Mouse (Mus musculus): ENCODE data around the gene Catip. TPM values are rescaled to one million over a fixed set of nuclear protein-coding genes. Genes with fewer than 3 reads are reported as not detected.
"Not testable (repeated sequence)": the region's sequence is repeated elsewhere in the genome, so short reads cannot be mapped to it uniquely, and the experiment has no call there.

Catip gene
- 0.33 and 0.38 TPM in 2 replicates for polyA plus RNA-seq (2015; fragmentation: Nextera tagmentation; extraction: Ambion mirVana)

DNA sequence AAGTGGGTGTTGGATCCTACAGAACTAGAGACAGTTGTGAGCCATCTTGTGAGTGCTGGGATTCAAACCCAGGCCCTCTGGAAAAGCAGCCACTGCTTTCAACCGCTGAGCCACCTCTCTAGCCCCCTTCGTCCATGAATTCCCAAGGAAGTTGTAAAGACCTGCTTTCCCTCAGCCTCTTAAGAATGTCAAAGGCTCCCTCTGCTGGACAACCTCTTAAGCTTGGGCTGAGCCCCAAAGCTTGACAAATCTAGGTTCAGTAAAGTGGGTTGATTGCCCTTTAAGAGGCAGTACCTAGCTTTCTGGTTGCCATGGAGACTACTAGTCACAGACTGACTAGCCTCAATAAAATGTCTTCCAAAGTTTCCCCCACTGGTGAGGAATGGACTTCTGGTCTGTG lies at the start of gene Catip:
Gene Catip, plus strand, starts transcription at position 297 of the 400 bp plus-strand sequence.
- WGBS, result 5% methylated on average over 2 of the region's 2 CpGs
- peaks cover 8% of the 10 kb centered on the region; the same call in 1 of the 2 replicates for H3K4me1 ChIP-seq
- ATAC-seq (ENCODE audit: extremely low read depth, insufficient number of reproducible peaks, low FRiP score, low TSS enrichment), result no peak
- H3K4me3 ChIP-seq, result no peak within 1 kb of the TSS
- 0 out of 2 replicates have a peak, but pooled peaks cover 4% of the 10 kb centered on the region for H3K27me3 ChIP-seq (replicated peaks)
- no peak within 1 kb of the TSS for H3K27ac ChIP-seq (replicated peaks)
- H3K36me3 ChIP-seq, result no peaks in the 10 kb centered on the region
- H3K9ac ChIP-seq, result peak within 1 kb of the TSS; percentile 29; the same call in 1 of the 2 replicates
- no peaks in the 10 kb centered on the region for H3K9me3 ChIP-seq
- H3K4me2 ChIP-seq, result no peak within 1 kb of the TSS

DNA sequence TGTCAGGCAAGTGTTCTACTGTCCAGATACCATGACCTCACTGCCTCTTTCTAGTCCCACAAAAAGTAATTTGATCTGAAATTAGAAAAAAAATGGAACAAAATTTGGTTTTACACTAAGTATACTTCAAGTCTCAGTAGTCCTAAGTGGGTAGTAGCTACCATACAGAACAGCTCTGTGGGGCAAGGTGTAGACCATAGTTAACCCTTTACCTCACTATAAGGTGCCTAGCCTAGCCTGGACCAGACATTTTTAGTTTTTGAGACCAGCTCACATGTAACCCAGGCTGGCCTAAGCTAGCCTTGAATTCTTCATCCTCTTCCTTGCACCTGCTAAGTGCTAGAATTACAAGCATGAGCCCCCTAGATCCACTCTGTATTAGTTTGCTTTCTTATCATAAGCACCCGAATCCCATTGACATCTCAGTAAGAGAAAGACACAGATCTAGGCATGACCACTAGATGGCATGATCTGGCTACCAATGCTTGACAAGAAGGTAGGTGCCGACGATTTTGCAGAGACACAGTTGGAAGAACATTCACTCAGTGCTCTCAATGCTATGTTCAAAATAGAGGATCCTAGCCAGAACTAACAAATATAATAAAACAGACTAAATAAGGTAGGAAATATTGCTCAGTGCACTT lies 48.7 kb upstream of the Catip start:
- H3K4me2 ChIP-seq, result no peak overlapping the region
- 0 out of 2 replicates have a peak overlapping the region, but pooled peaks have one; percentile 58 for H3K9ac ChIP-seq
- no peak overlapping the region for H3K4me3 ChIP-seq
- H3K4me1 ChIP-seq, result peaks cover 40% of the 10 kb centered on the region
- ATAC-seq (ENCODE audit: extremely low read depth, insufficient number of reproducible peaks, low FRiP score, low TSS enrichment), result no peak
- H3K27me3 ChIP-seq (replicated peaks), result no peaks in the 10 kb centered on the region
- no peaks in the 10 kb centered on the region for H3K36me3 ChIP-seq
- 0 out of 2 replicates have a peak overlapping the region, but pooled peaks have one; percentile 17 for H3K27ac ChIP-seq (replicated peaks)
- H3K9me3 ChIP-seq, result no peaks in the 10 kb centered on the region
- WGBS, result under 1% methylated on average over 3 of the region's 3 CpGs

DNA sequence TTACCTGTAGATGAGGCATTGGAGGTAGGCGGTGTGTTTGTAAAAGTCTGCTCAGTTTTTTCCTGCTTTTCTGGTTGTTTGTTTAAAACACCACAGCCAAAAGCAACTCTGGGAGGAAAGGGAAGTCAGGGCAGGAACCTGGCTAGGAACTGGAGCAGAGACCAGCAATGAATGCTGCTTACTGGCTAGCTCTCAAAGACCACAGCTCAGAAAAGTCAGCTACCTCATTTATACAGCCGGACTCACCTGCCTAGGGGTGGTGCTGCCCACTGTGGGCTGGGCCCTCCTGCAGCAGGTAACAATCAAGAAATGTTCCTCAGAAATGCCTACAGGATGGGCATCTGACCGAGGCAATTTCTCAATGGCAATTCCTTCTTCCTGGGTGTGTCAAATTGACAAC lies 47.1 kb upstream of the Catip start:
- Histone ChIP-seq H3K36me3 (no peaks in the 10 kb centered on the region), H3K4me2 (no peak overlapping the region), H3K4me3 (no peak overlapping the region), H3K9ac (no peak overlapping the region), H3K27ac (replicated peaks) (no peak overlapping the region), H3K4me1 (peaks cover 30% of the 10 kb centered on the region), H3K9me3 (no peaks in the 10 kb centered on the region), H3K27me3 (replicated peaks) (no peaks in the 10 kb centered on the region)
- WGBS, result 76% methylated on average over 3 of the region's 3 CpGs
- no peak for ATAC-seq (ENCODE audit: extremely low read depth, insufficient number of reproducible peaks, low FRiP score, low TSS enrichment)

DNA sequence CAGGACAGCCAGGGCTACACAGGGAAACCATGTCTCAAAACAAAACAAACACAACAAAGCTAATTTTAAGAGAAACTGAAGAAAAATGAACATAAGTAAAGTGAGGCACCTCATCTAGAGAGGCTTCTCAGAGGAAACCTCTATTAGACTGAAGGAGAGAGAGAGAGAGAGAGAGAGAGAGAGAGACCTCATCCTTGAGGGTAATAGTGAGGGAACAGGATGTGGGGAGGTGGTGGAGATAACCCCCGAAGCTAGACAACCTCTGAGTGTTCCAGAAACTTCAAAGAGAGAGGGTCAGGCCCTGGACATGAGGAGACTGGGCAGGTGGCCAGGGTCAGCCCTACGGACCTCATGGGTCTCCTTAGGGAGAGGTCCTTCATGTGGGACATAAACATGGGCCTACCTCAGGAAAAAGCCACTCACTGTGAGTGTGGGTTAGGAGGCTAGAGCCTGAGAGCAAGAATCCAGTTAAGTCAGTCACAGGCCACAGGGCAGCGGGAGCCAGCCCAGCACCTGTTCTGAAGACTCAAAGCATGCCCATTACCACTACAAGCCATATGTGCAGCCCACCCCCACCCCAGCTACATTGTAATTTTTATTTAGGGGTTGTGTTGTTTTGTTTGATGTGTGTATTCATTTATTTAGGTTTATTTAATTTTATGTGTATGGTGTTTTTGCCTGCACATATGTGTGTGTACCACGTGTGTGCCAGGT lies 45.6 kb upstream of the Catip start:
- 74% methylated on average over 4 of the region's 4 CpGs for WGBS
- ATAC-seq (ENCODE audit: extremely low read depth, insufficient number of reproducible peaks, low FRiP score, low TSS enrichment), result no peak
- Histone ChIP-seq H3K27ac (replicated peaks) (no peak overlapping the region), H3K9me3 (no peaks in the 10 kb centered on the region), H3K36me3 (no peaks in the 10 kb centered on the region), H3K4me3 (no peak overlapping the region), H3K27me3 (replicated peaks) (no peaks in the 10 kb centered on the region), H3K9ac (no peak overlapping the region), H3K4me2 (no peak overlapping the region), H3K4me1 (peaks cover 29% of the 10 kb centered on the region)

DNA sequence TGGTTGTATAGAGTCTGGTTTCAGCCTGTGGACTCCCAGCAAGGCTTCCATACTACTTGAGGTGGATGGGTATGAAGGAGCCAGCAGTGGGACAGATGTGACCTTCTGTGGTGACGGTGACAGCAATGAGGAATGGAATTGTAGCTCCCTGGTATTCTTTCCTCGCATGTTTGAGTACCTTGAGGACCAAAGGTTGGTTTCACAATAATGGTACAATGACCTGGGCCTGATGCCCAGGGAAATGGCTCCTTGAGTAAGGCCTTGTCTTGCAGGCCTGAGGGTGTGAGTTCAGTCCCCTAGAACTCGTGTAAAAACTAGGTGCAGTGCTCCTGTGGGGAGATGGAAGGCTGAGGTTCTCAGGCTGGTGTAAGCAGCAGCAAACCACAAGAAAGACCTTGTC lies 43.2 kb upstream of the Catip start:
- Histone ChIP-seq H3K27ac (replicated peaks) (no peak overlapping the region), H3K36me3 (no peaks in the 10 kb centered on the region), H3K27me3 (replicated peaks) (no peaks in the 10 kb centered on the region), H3K4me2 (no peak overlapping the region), H3K4me3 (no peak overlapping the region), H3K9ac (no peak overlapping the region), H3K4me1 (peaks cover 27% of the 10 kb centered on the region), H3K9me3 (no peaks in the 10 kb centered on the region)
- no peak for ATAC-seq (ENCODE audit: extremely low read depth, insufficient number of reproducible peaks, low FRiP score, low TSS enrichment)
- WGBS, result 89% methylated on average over 3 of the region's 3 CpGs

DNA sequence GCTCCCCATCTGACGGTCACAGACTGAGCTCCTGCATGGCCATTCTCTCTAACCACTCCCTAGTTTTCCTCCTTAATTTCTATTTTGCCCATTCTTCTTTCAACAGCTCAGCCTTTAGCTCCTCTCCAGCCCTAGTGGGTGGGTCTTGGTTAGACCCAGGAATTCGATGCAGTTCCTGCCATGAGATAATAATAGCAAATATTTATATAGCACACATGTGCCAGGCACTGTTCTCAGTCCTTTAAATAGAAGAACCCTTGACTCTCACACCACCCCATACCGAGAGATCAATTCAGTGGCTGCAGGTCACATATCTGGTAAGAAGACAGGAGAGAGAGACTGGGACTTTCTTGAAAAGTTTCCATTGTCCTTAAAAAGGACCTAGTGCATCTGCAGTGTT lies 40.5 kb upstream of the Catip start:
- 36% methylated on average over 3 of the region's 3 CpGs for WGBS
- no peaks in the 10 kb centered on the region for H3K27me3 ChIP-seq (replicated peaks)
- no peaks in the 10 kb centered on the region for H3K9me3 ChIP-seq
- H3K4me3 ChIP-seq, result no peak overlapping the region
- no peak for ATAC-seq (ENCODE audit: extremely low read depth, insufficient number of reproducible peaks, low FRiP score, low TSS enrichment)
- no peak overlapping the region for H3K9ac ChIP-seq
- H3K4me1 ChIP-seq, result peaks cover 25% of the 10 kb centered on the region
- H3K4me2 ChIP-seq, result peak overlapping the region; percentile 15; the same call in 1 of the 2 replicates
- H3K27ac ChIP-seq (replicated peaks), result peak overlapping the region; percentile 75
- no peaks in the 10 kb centered on the region for H3K36me3 ChIP-seq

DNA sequence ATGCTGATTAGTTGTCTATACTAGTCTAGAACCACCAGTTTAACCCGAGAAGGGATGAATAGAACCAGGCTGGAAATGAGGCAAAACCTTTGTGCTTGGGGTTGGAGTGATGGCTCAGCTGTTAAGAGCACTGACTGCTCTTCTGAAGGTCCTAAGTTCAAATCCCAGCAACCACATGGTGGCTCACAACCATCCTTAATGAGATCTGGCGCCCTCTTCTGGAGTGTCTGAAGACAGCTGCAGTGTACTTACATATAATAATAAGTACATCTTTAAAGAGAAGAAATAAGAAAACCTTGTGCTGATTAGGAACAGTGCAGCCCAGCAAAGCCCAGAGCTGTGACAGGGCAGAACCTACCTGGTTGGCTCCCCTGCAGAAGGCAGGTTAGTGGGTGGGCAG lies 35.0 kb upstream of the Catip start:
- H3K4me3 ChIP-seq; H3K27ac ChIP-seq (replicated peaks); H3K27me3 ChIP-seq (replicated peaks); ATAC-seq (ENCODE audit: extremely low read depth, insufficient number of reproducible peaks, low FRiP score, low TSS enrichment); H3K9me3 ChIP-seq; H3K4me2 ChIP-seq; H3K9ac ChIP-seq: not testable (repeated sequence)
- Histone ChIP-seq H3K4me1 (peaks cover 38% of the 10 kb centered on the region), H3K36me3 (peaks cover 16% of the 10 kb centered on the region)
- WGBS, result 72% methylated on average over 2 of the region's 2 CpGs

DNA sequence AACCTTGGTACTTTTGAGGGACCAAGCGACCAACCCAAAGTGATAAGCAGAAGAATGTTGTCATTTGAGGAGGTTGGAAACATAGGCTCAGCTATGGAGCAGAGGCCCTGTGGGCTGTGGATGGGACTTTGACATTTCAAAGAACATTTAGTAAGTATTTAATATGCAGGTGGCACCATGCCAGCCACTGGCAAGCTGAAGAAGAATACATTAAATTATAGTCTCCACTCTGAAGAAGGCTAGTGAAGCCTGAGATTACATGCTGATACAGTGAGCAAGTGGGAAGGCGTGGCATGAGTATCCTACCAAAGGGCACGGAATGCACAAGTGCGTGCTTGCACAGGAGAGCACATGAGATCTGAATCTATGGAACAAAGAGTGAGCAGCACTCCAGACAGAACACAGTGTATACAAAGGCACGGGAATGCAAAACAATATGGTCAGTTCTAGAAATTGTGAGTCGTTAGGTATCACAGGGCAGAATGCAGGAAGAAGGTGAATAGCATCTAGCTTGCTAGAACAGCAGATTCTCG lies 31.9 kb upstream of the Catip start:
- H3K9ac ChIP-seq, result no peak overlapping the region
- H3K36me3 ChIP-seq, result peaks cover 16% of the 10 kb centered on the region
- peaks cover 49% of the 10 kb centered on the region for H3K4me1 ChIP-seq
- H3K4me3 ChIP-seq, result no peak overlapping the region
- H3K27me3 ChIP-seq (replicated peaks), result no peaks in the 10 kb centered on the region
- H3K4me2 ChIP-seq, result no peak overlapping the region
- no peak for ATAC-seq (ENCODE audit: extremely low read depth, insufficient number of reproducible peaks, low FRiP score, low TSS enrichment)
- peak overlapping the region; percentile 80; the same call in 1 of the 2 replicates for H3K27ac ChIP-seq (replicated peaks)
- H3K9me3 ChIP-seq, result no peaks in the 10 kb centered on the region
- 76% methylated on average over 7 of the region's 7 CpGs for WGBS

DNA sequence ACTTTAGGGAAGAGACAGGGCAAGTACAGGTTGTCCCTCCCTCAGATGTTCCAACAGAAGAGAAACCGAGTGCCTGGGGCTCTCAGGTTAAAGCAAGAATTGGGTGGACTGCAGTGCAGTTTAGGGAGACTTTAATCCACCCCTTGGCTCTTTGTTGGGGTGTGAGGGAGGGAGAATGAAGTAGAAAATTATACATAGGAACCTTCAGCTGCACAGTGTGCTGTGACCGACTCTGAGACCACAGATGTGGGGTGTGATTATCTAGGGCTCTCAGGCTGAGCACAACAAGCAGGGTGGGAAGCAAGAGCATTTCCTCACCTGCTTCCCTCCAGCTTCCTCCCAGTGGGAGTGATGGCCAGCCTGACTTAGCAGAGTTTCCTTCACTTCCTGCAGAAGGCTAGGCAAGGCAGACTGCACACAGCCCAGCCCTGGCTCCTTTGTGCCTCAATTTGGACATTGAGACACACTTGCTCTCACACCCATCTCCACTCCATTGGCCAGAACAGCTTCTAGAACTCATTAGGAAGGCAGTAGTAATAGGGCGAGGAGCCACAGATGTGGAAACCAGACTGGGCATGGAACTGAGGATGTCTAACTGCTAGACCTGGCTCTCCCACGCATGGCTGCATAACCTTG lies 30.7 kb upstream of the Catip start:
- H3K27me3 ChIP-seq (replicated peaks), result no peaks in the 10 kb centered on the region

DNA sequence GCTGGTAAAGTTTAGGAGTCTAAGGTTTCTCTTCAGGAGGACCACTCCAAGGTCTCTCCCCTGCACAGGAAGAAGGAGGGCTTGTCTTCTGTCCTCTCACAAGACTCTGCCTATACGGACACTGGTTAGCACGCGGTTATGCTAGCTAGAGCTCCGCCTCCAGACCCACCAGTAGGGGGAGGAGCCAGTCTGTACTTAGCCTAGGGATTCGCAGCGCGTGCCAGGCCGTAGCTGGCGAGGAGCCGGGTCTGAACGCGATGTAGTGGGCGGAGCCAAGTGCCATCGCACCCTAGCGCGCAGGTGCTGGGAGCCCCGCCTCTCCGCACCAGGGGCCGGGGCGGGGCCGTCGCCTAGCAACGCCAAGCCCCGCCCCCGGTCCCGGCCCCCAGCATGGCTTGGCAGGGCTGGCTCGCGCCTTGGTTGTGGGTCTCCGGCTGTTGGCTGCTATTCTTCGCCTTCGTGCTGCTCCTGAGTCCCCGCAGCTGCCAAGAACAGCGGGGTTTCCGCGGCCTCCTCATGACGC lies 29.6 kb upstream of the Catip start:
- Histone ChIP-seq H3K27ac (replicated peaks) (peak overlapping the region; percentile 80), H3K4me3 (peak overlapping the region; percentile 64), H3K27me3 (replicated peaks) (no peaks in the 10 kb centered on the region), H3K4me1 (peaks cover 60% of the 10 kb centered on the region), H3K4me2 (peak overlapping the region; percentile 93), H3K9me3 (no peaks in the 10 kb centered on the region), H3K9ac (peak overlapping the region; percentile 84), H3K36me3 (peaks cover 16% of the 10 kb centered on the region)
- peak; percentile 94 for ATAC-seq (ENCODE audit: extremely low read depth, insufficient number of reproducible peaks, low FRiP score, low TSS enrichment)
- WGBS, result 0% methylated on average over 36 of the region's 36 CpGs

More for the DNA sequence above, 30.7 kb upstream of the Catip start:
- Histone ChIP-seq H3K9ac (no peak overlapping the region), H3K4me1 (peaks cover 55% of the 10 kb centered on the region), H3K4me3 (no peak overlapping the region), H3K4me2 (no peak overlapping the region), H3K27ac (replicated peaks) (peak overlapping the region; percentile 80), H3K36me3 (peaks cover 16% of the 10 kb centered on the region), H3K9me3 (no peaks in the 10 kb centered on the region)
- WGBS, result 59% methylated on average over 4 of the region's 4 CpGs
- ATAC-seq (ENCODE audit: extremely low read depth, insufficient number of reproducible peaks, low FRiP score, low TSS enrichment), result no peak

DNA sequence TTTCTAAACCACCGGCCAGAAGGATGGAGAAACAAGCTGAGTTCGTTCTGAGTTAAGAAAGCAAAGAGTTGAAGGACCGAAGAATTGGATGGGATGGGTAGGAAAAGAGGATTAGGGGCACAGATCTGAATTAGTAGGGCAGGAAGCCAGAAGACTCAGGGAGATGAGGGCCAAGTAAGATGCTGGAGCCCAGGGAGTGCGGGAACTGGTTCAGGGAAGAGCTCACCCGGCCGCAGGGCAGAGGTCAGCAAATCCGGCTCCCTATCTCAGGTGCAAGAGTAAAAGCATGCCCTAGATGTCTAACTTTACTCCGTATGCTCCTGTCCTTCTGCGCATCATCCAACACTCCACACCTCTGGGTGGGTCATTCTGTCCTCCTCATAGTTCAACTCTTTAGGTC lies 29.0 kb upstream of the Catip start:
- no peaks in the 10 kb centered on the region for H3K9me3 ChIP-seq
- peak overlapping the region; percentile 64 for H3K4me3 ChIP-seq
- ATAC-seq (ENCODE audit: extremely low read depth, insufficient number of reproducible peaks, low FRiP score, low TSS enrichment), result no peak
- H3K4me2 ChIP-seq, result peak overlapping the region; percentile 93
- peaks cover 65% of the 10 kb centered on the region for H3K4me1 ChIP-seq
- H3K27me3 ChIP-seq (replicated peaks), result no peaks in the 10 kb centered on the region
- 5% methylated on average over 9 of the region's 9 CpGs for WGBS
- peaks cover 11% of the 10 kb centered on the region for H3K36me3 ChIP-seq
- peak overlapping the region; percentile 80 for H3K27ac ChIP-seq (replicated peaks)
- H3K9ac ChIP-seq, result peak overlapping the region; percentile 84

Measured in heart, embryonic 13.5 days (tissue).